Mouse (Mus musculus) forebrain, embryonic 11.5 days (tissue): ENCODE results near the gene Dgcr6. TPM values are rescaled to one million over a fixed set of nuclear protein-coding genes. Genes with fewer than 3 reads are reported as not detected.
A peak's percentile ranks its signal among the peaks of the same experiment; 100 is the strongest.

ENCODE experiments used
- ATAC-seq: fragments of 200-750 bp; cut with Nextera tagmentation; replicated peaks from 2 replicates; pipeline ENCODE4 v1.8.0; 2017; ENCODE audit warnings: moderate TSS enrichment; ENCODE audit not compliant: low FRiP score
- DNase-seq: peaks from one replicate; pipeline ENCODE4 v3.0.0-alpha.2; 2017; ENCODE audit warnings: low spot score
- H3K27ac ChIP-seq: fragments of 300-500 bp; sonication (generic); 2 replicates; pipeline ENCODE4 v1.5.1; 2014; ENCODE audit warnings: low read depth, low read length
- H3K27me3 ChIP-seq: fragments of 300-500 bp; sonication (generic); 2 replicates; pipeline ENCODE4 v1.6.1; 2014; ENCODE audit warnings: mild to moderate bottlenecking, low read length, mixed read lengths; ENCODE audit not compliant: control insufficient read depth, insufficient read depth
- H3K36me3 ChIP-seq: fragments of 300-500 bp; sonication (generic); 2 replicates; pipeline ENCODE4 v1.6.1; 2014; ENCODE audit warnings: mild to moderate bottlenecking, low read length, moderate library complexity, mixed read lengths; ENCODE audit not compliant: control insufficient read depth, insufficient read depth
- H3K4me1 ChIP-seq: fragments of 300-500 bp; sonication (generic); replicated peaks from 2 replicates; pipeline ENCODE4 v1.6.1; 2014; ENCODE audit warnings: low read length, mixed read lengths; ENCODE audit not compliant: control insufficient read depth, insufficient read depth
- H3K4me2 ChIP-seq: fragments of 300-500 bp; sonication (generic); 2 replicates; pipeline ENCODE4 v1.6.1; 2014; ENCODE audit warnings: low read depth, mild to moderate bottlenecking, low read length, moderate library complexity, mixed read lengths; ENCODE audit not compliant: severe bottlenecking
- H3K4me3 ChIP-seq: fragments of 300-500 bp; sonication (generic); 2 replicates; pipeline ENCODE4 v1.5.1; 2014; ENCODE audit warnings: low read depth, low read length
- H3K9ac ChIP-seq: fragments of 300-500 bp; sonication (generic); 2 replicates; pipeline ENCODE4 v1.6.1; 2014; ENCODE audit warnings: low read length
- H3K9me3 ChIP-seq: fragments of 300-500 bp; sonication (generic); 2 replicates; pipeline ENCODE4 v1.6.1; 2016; ENCODE audit warnings: low read length, mixed read lengths; ENCODE audit not compliant: control insufficient read depth
- WGBS: fragments of 180-500 bp; shearing (Covaris S2); extraction: QIAGEN DNeasy Blood & Tissue Kit; methylation state at CpG from one replicate; pipeline ENCODE4 v1.1.7; 2014; 5-methylcytosine and 5-hydroxymethylcytosine counted together
- polyA plus RNA-seq: library from polyadenylated mRNA; unstranded; fragments of >200 nt; fragmentation: Nextera tagmentation; extraction: Ambion mirVana; gene quantifications from 2 replicates; pipeline ENCODE4 v1.2.1, GENCODE M21; 2014

Dgcr6 gene
- polyA plus RNA-seq, 1 experiment from 2014 or later: 134 TPM

- 78% methylated on average over 3 of the region's 3 CpGs for WGBS
- Histone ChIP-seq H3K27me3 (no peaks in the 10 kb centered on the region), H3K9me3 (no peaks in the 10 kb centered on the region), H3K4me2 (no peak overlapping the region), H3K4me1 (no peaks in the 10 kb centered on the region), H3K27ac (0 out of 2 replicates have a peak overlapping the region, but pooled peaks have one; percentile 3), H3K9ac (no peak overlapping the region), H3K4me3 (no peak overlapping the region), H3K36me3 (peaks cover 3% of the 10 kb centered on the region; the same call in 1 of the 2 replicates)
- DNase-seq (no peak), ATAC-seq (no peak)
These were observed 22.5 kb downstream of the Dgcr6 start for GRCm38 (mm10) chr16:18075201-18075600.

GRCm38 (mm10) chr16:18078314-18079015 lies 25.8 kb downstream of the Dgcr6 start:
- no peaks in the 10 kb centered on the region for H3K36me3 ChIP-seq
- ATAC-seq (no peak), DNase-seq (peak; percentile 31)
- H3K27me3 ChIP-seq: no peaks in the 10 kb centered on the region
- H3K4me3 ChIP-seq: no peak overlapping the region
- H3K9ac ChIP-seq: no peak overlapping the region
- no peaks in the 10 kb centered on the region for H3K4me1 ChIP-seq
- H3K27ac ChIP-seq: no peak overlapping the region
- no peak overlapping the region for H3K4me2 ChIP-seq
- 74% methylated on average over 5 of the region's 5 CpGs for WGBS
- no peaks in the 10 kb centered on the region for H3K9me3 ChIP-seq

- DNase-seq (no peak), ATAC-seq (no peak)
- no peaks in the 10 kb centered on the region for H3K36me3 ChIP-seq
- no peak overlapping the region for H3K4me2 ChIP-seq
- H3K4me3 ChIP-seq: no peak overlapping the region
- H3K9ac ChIP-seq: no peak overlapping the region
- no peaks in the 10 kb centered on the region for H3K4me1 ChIP-seq
- H3K27ac ChIP-seq: no peak overlapping the region
- no peaks in the 10 kb centered on the region for H3K27me3 ChIP-seq
- no peaks in the 10 kb centered on the region for H3K9me3 ChIP-seq
- WGBS: 85% methylated on average over 2 of the region's 2 CpGs
These were observed 26.6 kb downstream of the Dgcr6 start for GRCm38 (mm10) chr16:18079300-18079699.

DNA sequence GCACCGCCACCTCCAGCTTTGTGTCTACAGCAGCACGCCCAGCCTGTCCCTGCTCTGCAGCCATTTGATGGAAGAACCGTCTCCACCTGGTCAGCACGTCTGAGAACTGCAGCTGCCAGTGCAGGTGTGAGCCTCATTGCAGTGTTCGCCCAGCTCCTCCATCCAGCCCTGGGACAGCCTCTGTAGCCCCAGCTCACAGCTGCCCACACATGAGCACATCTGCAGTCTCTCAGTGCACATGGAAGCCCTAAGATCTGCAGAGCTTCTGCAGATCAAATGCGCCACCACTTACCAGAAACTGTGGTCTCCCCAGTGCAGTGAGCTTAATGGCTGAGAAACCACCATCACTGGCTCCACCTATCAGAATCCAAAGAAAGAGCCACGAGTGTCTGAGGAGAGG lies 27.5 kb downstream of the Dgcr6 start:
- Histone ChIP-seq H3K36me3 (no peaks in the 10 kb centered on the region), H3K27me3 (no peaks in the 10 kb centered on the region), H3K27ac (no peak overlapping the region), H3K9ac (no peak overlapping the region), H3K4me3 (no peak overlapping the region), H3K9me3 (no peaks in the 10 kb centered on the region), H3K4me1 (no peaks in the 10 kb centered on the region), H3K4me2 (no peak overlapping the region)
- no peak for DNase-seq
- WGBS: 84% methylated on average over 7 of the region's 7 CpGs
- ATAC-seq: no peak

GRCm38 (mm10) chr16:18081149-18081827 lies 28.6 kb downstream of the Dgcr6 start:
- Histone ChIP-seq H3K27me3 (no peaks in the 10 kb centered on the region), H3K4me2 (no peak overlapping the region), H3K4me1 (no peaks in the 10 kb centered on the region), H3K9ac (no peak overlapping the region), H3K27ac (no peak overlapping the region), H3K9me3 (no peaks in the 10 kb centered on the region), H3K4me3 (no peak overlapping the region), H3K36me3 (no peaks in the 10 kb centered on the region)
- WGBS: 82% methylated on average over 10 of the region's 10 CpGs
- ATAC-seq (no peak), DNase-seq (no peak)

GRCm38 (mm10) chr16:18082291-18082690 lies 29.6 kb downstream of the Dgcr6 start:
- ATAC-seq (no peak), DNase-seq (no peak)
- Histone ChIP-seq H3K4me3 (no peak overlapping the region), H3K27ac (no peak overlapping the region), H3K4me1 (no peaks in the 10 kb centered on the region), H3K9ac (no peak overlapping the region), H3K9me3 (no peaks in the 10 kb centered on the region), H3K4me2 (no peak overlapping the region), H3K27me3 (no peaks in the 10 kb centered on the region), H3K36me3 (no peaks in the 10 kb centered on the region)
- 88% methylated on average over 1 of the region's 1 CpGs for WGBS

GRCm38 (mm10) chr16:18083231-18083951 lies 30.7 kb downstream of the Dgcr6 start:
- ATAC-seq (no peak), DNase-seq (no peak)
- Histone ChIP-seq H3K27me3 (peaks cover 7% of the 10 kb centered on the region; the same call in 1 of the 2 replicates), H3K4me2 (no peak overlapping the region), H3K4me3 (no peak overlapping the region), H3K27ac (no peak overlapping the region), H3K4me1 (peaks cover 5% of the 10 kb centered on the region; the same call in 1 of the 2 replicates), H3K9ac (no peak overlapping the region), H3K36me3 (no peaks in the 10 kb centered on the region), H3K9me3 (no peaks in the 10 kb centered on the region)
- WGBS: 85% methylated on average over 18 of the region's 18 CpGs

DNA sequence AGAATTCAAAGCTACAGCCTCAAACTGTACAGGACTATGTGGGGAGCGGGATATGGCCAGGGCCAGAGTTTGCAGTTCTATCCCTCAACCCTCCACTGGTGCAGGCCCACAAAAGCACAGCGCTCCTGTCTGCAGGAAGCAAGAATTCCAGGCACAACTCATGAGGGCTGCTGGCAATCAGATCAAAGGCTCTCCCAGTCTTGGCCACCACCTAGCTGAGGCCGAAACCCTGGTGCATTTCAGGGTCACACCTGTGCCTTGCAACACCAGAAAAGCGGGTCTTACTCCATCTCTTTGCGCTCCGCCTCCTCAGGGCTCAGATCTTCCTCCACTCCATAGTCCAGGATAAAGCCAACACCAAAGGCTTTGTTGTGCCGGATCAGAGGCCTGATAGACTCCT lies 31.6 kb downstream of the Dgcr6 start:
- Histone ChIP-seq H3K9me3 (no peaks in the 10 kb centered on the region), H3K4me2 (no peak overlapping the region), H3K4me1 (peaks cover 5% of the 10 kb centered on the region; the same call in 1 of the 2 replicates), H3K27me3 (peaks cover 7% of the 10 kb centered on the region; the same call in 1 of the 2 replicates), H3K36me3 (no peaks in the 10 kb centered on the region), H3K27ac (no peak overlapping the region), H3K4me3 (no peak overlapping the region), H3K9ac (no peak overlapping the region)
- WGBS: 89% methylated on average over 7 of the region's 7 CpGs
- no peak for DNase-seq
- no peak for ATAC-seq
